Mouse (Mus musculus): ENCODE measurements at regions not wholly inside any gene's neighbourhood (a gene's known extent, or its start where the extent isn't known, plus 50 kb on each side); places are given as distances from the start of the nearest gene placed in this dataset.

- peak; percentile 96 for DNase-seq (ENCODE audit: inconsistent ontology term)
Observed at GRCm38 (mm10) chr15:28081147-28081546, 55.5 kb upstream of the Trio start.

GRCm38 (mm10) chr15:28082411-28082810 is 56.8 kb upstream of the Trio start:
- DNase-seq (ENCODE audit: inconsistent ontology term), result no peak

GRCm38 (mm10) chr15:28105956-28106355 is 80.3 kb upstream of the Trio start:
- DNase-seq (ENCODE audit: inconsistent ontology term), result no peak

- peak; percentile 5 for DNase-seq (ENCODE audit: inconsistent ontology term)
Observed at GRCm38 (mm10) chr15:28109916-28110315, 84.3 kb upstream of the Trio start.

- DNase-seq (ENCODE audit: inconsistent ontology term), result no peak
Observed at GRCm38 (mm10) chr15:28113491-28113890, 87.8 kb upstream of the Trio start.

GRCm38 (mm10) chr15:28114180-28114747 is 88.6 kb upstream of the Trio start:
- peak; percentile 15 for DNase-seq (ENCODE audit: inconsistent ontology term)

GRCm38 (mm10) chr15:28126846-28127245 is 76.7 kb upstream of the Dnah5 start:
- no peak for DNase-seq (ENCODE audit: inconsistent ontology term)

GRCm38 (mm10) chr15:28129536-28129935 is 74.0 kb upstream of the Dnah5 start:
- no peak for DNase-seq (ENCODE audit: inconsistent ontology term)

- DNase-seq (ENCODE audit: inconsistent ontology term), result no peak
Observed at GRCm38 (mm10) chr15:28131546-28131945, 72.0 kb upstream of the Dnah5 start.

GRCm38 (mm10) chr15:28133171-28133810 is 70.3 kb upstream of the Dnah5 start:
- DNase-seq (ENCODE audit: inconsistent ontology term), result peak; percentile 92

GRCm38 (mm10) chr15:28134206-28134605 is 69.3 kb upstream of the Dnah5 start:
- DNase-seq (ENCODE audit: inconsistent ontology term), result peak; percentile 98

GRCm38 (mm10) chr15:28138806-28139205 is 64.7 kb upstream of the Dnah5 start:
- no peak for DNase-seq (ENCODE audit: inconsistent ontology term)

GRCm38 (mm10) chr15:28140301-28140700 is 63.3 kb upstream of the Dnah5 start:
- no peak for DNase-seq (ENCODE audit: inconsistent ontology term)

GRCm38 (mm10) chr15:28141345-28141744 is 62.2 kb upstream of the Dnah5 start:
- no peak for DNase-seq (ENCODE audit: inconsistent ontology term)

- no peak for DNase-seq (ENCODE audit: inconsistent ontology term)
Observed at GRCm38 (mm10) chr15:28144217-28144616, 59.3 kb upstream of the Dnah5 start.

- DNase-seq (ENCODE audit: inconsistent ontology term), result no peak
Observed at GRCm38 (mm10) chr15:28144846-28145245, 58.7 kb upstream of the Dnah5 start.

GRCm38 (mm10) chr15:28151678-28152077 is 51.9 kb upstream of the Dnah5 start:
- DNase-seq (ENCODE audit: inconsistent ontology term), result no peak

Measured in Muller cell, postnatal 12 days (primary cell).